Mouse (Mus musculus): ENCODE results near the gene Wfdc5. TPM values are rescaled to one million over a fixed set of nuclear protein-coding genes. Genes with fewer than 3 reads are reported as not detected.
A peak's percentile ranks its signal among the peaks of the same experiment; 100 is the strongest.

Gene Wfdc5
- polyA plus RNA-seq, 1 experiment from 2014 or later = not detected

DNA sequence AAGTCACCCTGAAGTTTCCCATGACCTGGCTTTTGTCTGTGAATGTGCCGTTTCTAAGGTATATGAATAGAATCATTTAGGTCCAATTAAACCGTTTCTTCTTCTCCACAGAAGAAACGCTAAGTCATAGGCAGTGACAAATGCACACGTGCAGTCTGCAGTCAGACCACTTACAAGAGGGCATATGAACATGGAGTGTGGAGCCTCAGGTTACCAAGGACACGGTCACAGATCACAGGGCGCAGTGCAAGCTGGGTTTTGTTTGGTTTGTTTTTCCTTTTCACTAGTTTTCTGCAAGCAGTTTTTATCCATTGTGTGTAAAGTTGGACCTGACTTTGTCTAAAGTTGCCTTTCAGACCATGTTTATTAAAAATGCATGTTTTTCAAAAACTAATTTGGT, 38.5 kb downstream of the Wfdc5 start:
- no peaks in the 10 kb centered on the region for H3K27me3 ChIP-seq (ENCODE audit: control insufficient read depth, insufficient read depth, low read length)
- no peak overlapping the region for H3K27ac ChIP-seq
- ATAC-seq (ENCODE audit: low FRiP score) (no peak), DNase-seq (ENCODE audit: low spot score) (no peak)
- H3K9me3 ChIP-seq (ENCODE audit: control insufficient read depth, low read length) = no peaks in the 10 kb centered on the region
- no peak overlapping the region for H3K9ac ChIP-seq
- H3K4me1 ChIP-seq (replicated peaks; ENCODE audit: control insufficient read depth, insufficient read depth, low read length) = peaks cover 8% of the 10 kb centered on the region
- WGBS = 32% methylated on average over 6 of the region's 6 CpGs
- no peak overlapping the region for H3K4me3 ChIP-seq (replicated peaks; ENCODE audit: low read length)
- H3K36me3 ChIP-seq (replicated peaks; ENCODE audit: control insufficient read depth, insufficient read depth) = no peaks in the 10 kb centered on the region; the same call in none of the 2 replicates
- H3K4me2 ChIP-seq (replicated peaks) = no peak overlapping the region

GRCm38 (mm10) chr2:164142021-164142420, 40.5 kb downstream of the Wfdc5 start:
- DNase-seq (ENCODE audit: low spot score) (no peak), ATAC-seq (ENCODE audit: low FRiP score) (no peak)
- Histone ChIP-seq H3K4me1 (replicated peaks; ENCODE audit: control insufficient read depth, insufficient read depth, low read length) (peaks cover 8% of the 10 kb centered on the region), H3K36me3 (replicated peaks; ENCODE audit: control insufficient read depth, insufficient read depth) (no peaks in the 10 kb centered on the region; the same call in 1 of the 2 replicates), H3K27me3 (ENCODE audit: control insufficient read depth, insufficient read depth, low read length) (no peaks in the 10 kb centered on the region), H3K9me3 (ENCODE audit: control insufficient read depth, low read length) (no peaks in the 10 kb centered on the region), H3K4me2 (replicated peaks) (no peak overlapping the region), H3K9ac (no peak overlapping the region), H3K4me3 (replicated peaks; ENCODE audit: low read length) (no peak overlapping the region), H3K27ac (0 out of 2 replicates have a peak overlapping the region, but pooled peaks have one; percentile 12)
- WGBS = 52% methylated on average over 10 of the region's 10 CpGs

GRCm38 (mm10) chr2:164137754-164138153, 44.8 kb downstream of the Wfdc5 start:
- no peak for ATAC-seq (ENCODE audit: low FRiP score)
- no peak overlapping the region for H3K4me3 ChIP-seq (replicated peaks; ENCODE audit: low read length)
- no peaks in the 10 kb centered on the region for H3K27me3 ChIP-seq (ENCODE audit: control insufficient read depth, insufficient read depth, low read length)
- 62% methylated on average over 6 of the region's 6 CpGs for WGBS
- no peaks in the 10 kb centered on the region for H3K36me3 ChIP-seq (replicated peaks; ENCODE audit: control insufficient read depth, insufficient read depth)
- no peak overlapping the region for H3K4me2 ChIP-seq (replicated peaks)
- peaks cover 12% of the 10 kb centered on the region for H3K4me1 ChIP-seq (replicated peaks; ENCODE audit: control insufficient read depth, insufficient read depth, low read length)
- H3K9ac ChIP-seq = no peak overlapping the region
- no peaks in the 10 kb centered on the region for H3K9me3 ChIP-seq (ENCODE audit: control insufficient read depth, low read length)
- no peak for DNase-seq (ENCODE audit: low spot score)
- no peak overlapping the region for H3K27ac ChIP-seq

DNA sequence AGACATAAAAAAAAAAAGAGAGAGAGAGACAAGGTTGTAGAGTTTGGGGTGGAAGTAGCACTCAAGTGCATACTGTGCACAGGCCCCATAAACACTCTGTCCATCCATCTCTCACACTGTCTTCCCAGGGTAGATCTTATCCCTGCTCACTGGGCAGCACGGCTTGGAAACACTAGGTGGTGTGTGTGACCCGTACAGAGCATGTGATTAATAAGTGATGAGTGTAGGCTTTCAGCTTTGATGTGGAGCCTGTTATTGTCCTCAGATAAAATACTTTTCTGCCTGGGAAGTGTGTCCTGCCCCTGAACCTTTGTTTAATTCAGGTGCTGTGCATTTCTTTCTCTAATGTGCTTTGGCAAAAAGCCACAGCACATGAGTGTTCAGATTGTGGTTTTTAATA, 46.1 kb downstream of the Wfdc5 start:
- no peak overlapping the region for H3K4me2 ChIP-seq (replicated peaks)
- H3K27me3 ChIP-seq (ENCODE audit: control insufficient read depth, insufficient read depth, low read length) = no peaks in the 10 kb centered on the region
- H3K4me3 ChIP-seq (replicated peaks; ENCODE audit: low read length) = no peak overlapping the region
- peaks cover 8% of the 10 kb centered on the region; the same call in 1 of the 2 replicates for H3K4me1 ChIP-seq (replicated peaks; ENCODE audit: control insufficient read depth, insufficient read depth, low read length)
- no peak overlapping the region for H3K27ac ChIP-seq
- no peak overlapping the region for H3K9ac ChIP-seq
- WGBS = 22% methylated on average over 2 of the region's 2 CpGs
- DNase-seq (ENCODE audit: low spot score) = no peak
- ATAC-seq (ENCODE audit: low FRiP score) = no peak
- no peaks in the 10 kb centered on the region for H3K9me3 ChIP-seq (ENCODE audit: control insufficient read depth, low read length)
- peaks cover under 1% of the 10 kb centered on the region; the same call in 1 of the 2 replicates for H3K36me3 ChIP-seq (replicated peaks; ENCODE audit: control insufficient read depth, insufficient read depth)

- ATAC-seq (ENCODE audit: low FRiP score) (no peak), DNase-seq (ENCODE audit: low spot score) (no peak)
- Histone ChIP-seq H3K9me3 (ENCODE audit: control insufficient read depth, low read length) (no peaks in the 10 kb centered on the region), H3K4me2 (replicated peaks) (no peak overlapping the region), H3K27me3 (ENCODE audit: control insufficient read depth, insufficient read depth, low read length) (no peaks in the 10 kb centered on the region), H3K4me1 (replicated peaks; ENCODE audit: control insufficient read depth, insufficient read depth, low read length) (peaks cover 8% of the 10 kb centered on the region; the same call in 1 of the 2 replicates), H3K27ac (no peak overlapping the region), H3K36me3 (replicated peaks; ENCODE audit: control insufficient read depth, insufficient read depth) (peaks cover 6% of the 10 kb centered on the region; the same call in 1 of the 2 replicates), H3K9ac (no peak overlapping the region), H3K4me3 (replicated peaks; ENCODE audit: low read length) (no peak overlapping the region)
- whole genome bisulfite sequencing = 65% methylated on average over 1 of the region's 1 CpGs
Observed at GRCm38 (mm10) chr2:164135367-164135766, 47.2 kb downstream of the Wfdc5 start.

DNA sequence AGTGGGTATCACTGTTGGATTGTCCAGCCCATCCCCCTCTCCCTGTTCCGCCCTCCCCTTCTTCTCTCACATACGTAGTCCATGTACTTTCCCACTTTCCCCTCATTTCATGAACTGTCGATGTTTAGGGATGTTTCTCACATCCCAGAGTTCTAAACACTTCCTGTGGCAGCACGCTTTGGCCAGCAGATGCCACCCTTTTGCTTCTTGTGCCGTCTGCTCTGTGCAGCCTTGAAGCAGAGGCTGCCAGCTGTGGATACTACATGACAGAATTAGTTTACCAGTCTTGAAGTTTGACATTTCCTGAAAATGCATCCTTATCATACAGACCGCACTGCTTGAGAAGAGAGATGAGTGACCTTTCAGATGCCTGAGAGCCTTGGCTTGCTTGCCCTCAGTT, 48.0 kb downstream of the Wfdc5 start:
- Histone ChIP-seq H3K4me2 (replicated peaks) (no peak overlapping the region), H3K27ac (no peak overlapping the region), H3K4me1 (replicated peaks; ENCODE audit: control insufficient read depth, insufficient read depth, low read length) (peaks cover 8% of the 10 kb centered on the region; the same call in 1 of the 2 replicates), H3K9ac (no peak overlapping the region), H3K27me3 (ENCODE audit: control insufficient read depth, insufficient read depth, low read length) (no peaks in the 10 kb centered on the region), H3K36me3 (replicated peaks; ENCODE audit: control insufficient read depth, insufficient read depth) (peaks cover 6% of the 10 kb centered on the region; the same call in 1 of the 2 replicates), H3K9me3 (ENCODE audit: control insufficient read depth, low read length) (no peaks in the 10 kb centered on the region), H3K4me3 (replicated peaks; ENCODE audit: low read length) (no peak overlapping the region)
- ATAC-seq (ENCODE audit: low FRiP score) (no peak), DNase-seq (ENCODE audit: low spot score) (peak; percentile 66)
- WGBS = 62% methylated on average over 6 of the region's 6 CpGs

- Histone ChIP-seq H3K27ac (no peak overlapping the region), H3K9ac (no peak overlapping the region), H3K27me3 (ENCODE audit: control insufficient read depth, insufficient read depth, low read length) (no peaks in the 10 kb centered on the region), H3K4me2 (replicated peaks) (no peak overlapping the region), H3K4me3 (replicated peaks; ENCODE audit: low read length) (no peak overlapping the region), H3K36me3 (replicated peaks; ENCODE audit: control insufficient read depth, insufficient read depth) (peaks cover 6% of the 10 kb centered on the region; the same call in 1 of the 2 replicates), H3K9me3 (ENCODE audit: control insufficient read depth, low read length) (no peaks in the 10 kb centered on the region), H3K4me1 (replicated peaks; ENCODE audit: control insufficient read depth, insufficient read depth, low read length) (peaks cover 8% of the 10 kb centered on the region; the same call in 1 of the 2 replicates)
- ATAC-seq (ENCODE audit: low FRiP score) (no peak), DNase-seq (ENCODE audit: low spot score) (no peak)
- WGBS = 93% methylated on average over 1 of the region's 1 CpGs
Observed at GRCm38 (mm10) chr2:164131586-164131985, 51.0 kb downstream of the Wfdc5 start.

DNA sequence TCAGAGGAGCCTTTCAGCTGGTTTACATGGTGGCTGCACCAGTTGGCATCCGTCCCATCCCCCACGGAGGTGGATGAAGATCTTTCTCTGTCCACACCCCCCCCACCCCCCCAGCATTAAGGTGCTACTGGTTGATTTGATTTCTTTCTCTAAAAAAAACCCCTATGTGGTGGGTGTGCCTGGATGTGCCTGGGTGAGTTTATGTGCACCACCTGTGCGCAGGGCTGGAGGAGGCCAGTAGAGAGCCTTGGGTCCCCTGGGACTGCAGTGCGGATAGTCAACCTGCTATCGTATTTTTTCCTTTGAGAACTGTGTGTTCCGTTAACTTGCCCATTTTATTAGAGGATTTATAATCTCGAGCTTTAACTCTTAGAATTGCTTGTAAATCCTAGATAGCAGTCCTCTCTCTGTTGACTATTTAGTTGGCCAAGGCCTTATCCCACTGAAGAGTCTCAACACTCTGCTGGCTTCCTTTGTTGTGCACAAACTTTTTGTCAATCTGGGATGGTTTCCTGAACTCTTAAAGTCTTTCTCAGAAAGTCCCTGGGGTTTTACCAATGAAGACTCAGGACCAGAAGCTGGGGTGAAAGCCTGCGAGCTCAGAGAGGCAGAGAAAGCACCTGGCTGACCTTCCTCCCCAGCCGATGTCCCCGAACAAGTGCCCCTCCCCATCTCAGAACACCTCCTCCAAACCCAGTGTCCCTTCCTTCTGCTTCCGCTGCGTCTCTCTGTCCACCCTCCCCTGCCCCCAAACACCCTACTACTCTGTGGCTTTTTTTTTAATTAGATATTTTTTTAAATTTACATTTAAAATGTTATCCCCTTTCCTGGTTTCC, 53.7 kb downstream of the Wfdc5 start:
- Histone ChIP-seq H3K9me3 (ENCODE audit: control insufficient read depth, low read length) (no peaks in the 10 kb centered on the region), H3K36me3 (replicated peaks; ENCODE audit: control insufficient read depth, insufficient read depth) (peaks cover 12% of the 10 kb centered on the region; the same call in 1 of the 2 replicates), H3K4me1 (replicated peaks; ENCODE audit: control insufficient read depth, insufficient read depth, low read length) (no peaks in the 10 kb centered on the region), H3K27me3 (ENCODE audit: control insufficient read depth, insufficient read depth, low read length) (no peaks in the 10 kb centered on the region), H3K9ac (no peak overlapping the region), H3K4me2 (replicated peaks) (no peak overlapping the region), H3K4me3 (replicated peaks; ENCODE audit: low read length) (no peak overlapping the region), H3K27ac (no peak overlapping the region)
- WGBS = 92% methylated on average over 12 of the region's 12 CpGs
- DNase-seq (ENCODE audit: low spot score) (no peak), ATAC-seq (ENCODE audit: low FRiP score) (no peak)

DNA sequence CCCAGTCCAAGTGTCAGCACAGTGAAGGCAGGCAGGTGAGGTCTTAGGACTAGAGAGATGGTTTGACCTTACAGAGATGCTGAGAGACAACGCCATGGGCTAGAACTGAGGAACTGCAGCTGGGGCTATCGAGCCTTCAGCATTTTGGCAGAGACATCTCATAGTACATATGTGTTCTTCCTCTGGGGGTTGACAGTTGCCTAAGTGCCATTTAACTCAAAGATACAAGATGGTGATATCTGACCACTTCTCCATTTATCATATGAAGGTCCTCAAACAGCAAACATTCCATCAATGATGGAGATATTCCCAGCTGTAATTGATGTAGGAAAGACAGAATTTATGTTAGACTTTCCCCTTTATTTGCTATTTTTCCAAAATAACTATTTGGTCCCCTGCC, 55.2 kb downstream of the Wfdc5 start:
- H3K9me3 ChIP-seq (ENCODE audit: control insufficient read depth, low read length) = no peaks in the 10 kb centered on the region
- H3K4me2 ChIP-seq (replicated peaks) = no peak overlapping the region
- no peak for DNase-seq (ENCODE audit: low spot score)
- peaks cover 23% of the 10 kb centered on the region for H3K36me3 ChIP-seq (replicated peaks; ENCODE audit: control insufficient read depth, insufficient read depth)
- H3K4me3 ChIP-seq (replicated peaks; ENCODE audit: low read length) = no peak overlapping the region
- WGBS = 98% methylated on average over 2 of the region's 2 CpGs
- no peak overlapping the region for H3K9ac ChIP-seq
- H3K4me1 ChIP-seq (replicated peaks; ENCODE audit: control insufficient read depth, insufficient read depth, low read length) = no peaks in the 10 kb centered on the region
- H3K27ac ChIP-seq = no peak overlapping the region
- no peak for ATAC-seq (ENCODE audit: low FRiP score)
- H3K27me3 ChIP-seq (ENCODE audit: control insufficient read depth, insufficient read depth, low read length) = no peaks in the 10 kb centered on the region

All from hindbrain, embryonic 14.5 days (tissue).